Mouse (Mus musculus): ENCODE results near the gene Syt14. TPM values are rescaled to one million over a fixed set of nuclear protein-coding genes. Genes with fewer than 3 reads are reported as not detected.

Syt14 gene
- polyA plus RNA-seq, 1 experiment from 2014 or later: 7.8 TPM

DNA sequence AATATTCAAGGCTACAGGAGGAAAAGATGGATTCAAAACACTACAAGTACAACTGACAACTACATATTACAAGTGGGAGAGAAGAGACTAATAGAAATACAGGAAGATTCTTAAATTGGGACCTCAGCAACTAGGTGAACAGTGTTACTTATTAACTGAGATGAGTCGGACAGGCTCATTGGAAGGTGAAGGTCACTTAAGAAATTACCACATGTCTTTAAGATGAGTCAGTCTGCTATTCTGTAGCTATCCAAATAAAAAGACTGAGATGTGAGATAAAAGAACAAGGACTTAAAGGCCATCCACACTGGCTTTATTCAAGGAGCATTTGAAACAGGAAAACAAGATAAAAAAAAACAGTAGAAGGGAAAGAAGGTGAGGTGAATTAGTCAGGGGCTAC lies 11.3 kb downstream of the Syt14 start:
- H3K36me3 ChIP-seq: 0 out of 2 replicates have a peak, but pooled peaks cover 5% of the 10 kb centered on the region
- ATAC-seq (ENCODE audit: low FRiP score): no peak
- no peak overlapping the region for H3K9ac ChIP-seq
- H3K27me3 ChIP-seq: no peaks in the 10 kb centered on the region
- WGBS: 92% methylated on average over 1 of the region's 1 CpGs
- no peak overlapping the region for H3K27ac ChIP-seq
- H3K4me3 ChIP-seq: no peak overlapping the region
- H3K4me2 ChIP-seq: no peak overlapping the region
- H3K9me3 ChIP-seq: no peaks in the 10 kb centered on the region
- H3K4me1 ChIP-seq (replicated peaks): no peaks in the 10 kb centered on the region

DNA sequence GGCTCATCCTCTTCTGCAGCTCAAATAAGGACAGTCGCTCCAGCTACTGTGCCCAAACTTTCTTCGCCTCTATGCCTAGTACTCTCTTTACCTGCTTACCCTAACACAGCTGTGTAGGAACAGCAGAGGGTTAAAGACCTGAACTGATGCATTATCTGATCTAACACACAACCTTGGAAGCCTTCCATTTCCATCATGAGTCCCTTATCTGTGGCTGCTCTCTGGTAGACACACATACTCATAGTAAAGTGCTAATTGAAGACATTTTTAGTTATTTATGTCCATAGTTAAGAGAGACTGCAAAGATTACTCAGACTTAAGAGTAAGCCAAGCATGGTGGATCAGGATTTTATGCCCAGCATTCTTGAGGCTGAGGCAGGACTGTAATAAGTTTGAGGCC lies 23.2 kb downstream of the Syt14 start:
- no peak overlapping the region for H3K9ac ChIP-seq
- 0 out of 2 replicates have a peak, but pooled peaks cover 4% of the 10 kb centered on the region for H3K4me1 ChIP-seq (replicated peaks)
- no peak for ATAC-seq (ENCODE audit: low FRiP score)
- H3K4me3 ChIP-seq: no peak overlapping the region
- no peak overlapping the region for H3K27ac ChIP-seq
- no peaks in the 10 kb centered on the region for H3K9me3 ChIP-seq
- no peaks in the 10 kb centered on the region for H3K27me3 ChIP-seq
- no peaks in the 10 kb centered on the region for H3K36me3 ChIP-seq
- 97% methylated on average over 2 of the region's 2 CpGs for WGBS
- no peak overlapping the region for H3K4me2 ChIP-seq

DNA sequence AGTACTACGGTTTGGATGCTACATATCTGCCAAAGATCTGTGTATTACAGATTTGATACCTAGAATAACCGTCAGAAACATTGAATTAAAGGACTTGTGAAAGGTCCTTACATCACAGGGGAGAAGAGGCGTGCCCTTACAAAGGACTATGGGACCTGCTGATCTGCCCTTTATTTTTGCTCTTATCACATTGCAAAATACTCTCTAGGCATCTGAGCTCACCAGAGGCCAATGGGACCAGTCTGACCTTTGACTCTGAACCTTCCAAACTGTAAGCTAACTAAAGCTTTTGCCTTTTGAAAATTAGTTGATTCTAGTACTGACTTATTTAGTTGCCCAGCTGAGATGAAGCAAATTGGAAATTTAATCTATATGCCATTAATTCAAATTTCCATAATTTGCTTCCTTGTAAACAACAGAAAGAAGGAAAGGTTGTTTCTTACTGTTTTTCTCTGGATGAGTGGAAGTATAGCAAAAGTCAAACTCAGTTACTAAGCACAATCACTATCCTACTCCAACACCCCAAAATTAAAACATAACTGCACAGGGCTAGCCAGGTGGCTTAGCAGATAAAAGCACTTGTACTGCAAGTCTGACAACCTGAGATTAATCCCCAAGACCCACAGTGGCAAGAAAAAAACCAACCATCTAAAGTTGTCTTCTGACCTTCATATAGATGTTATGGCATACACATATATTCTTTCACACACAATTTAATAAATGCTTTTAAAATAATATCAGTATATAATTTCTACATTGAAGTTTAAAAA lies 24.4 kb downstream of the Syt14 start:
- WGBS: 90% methylated on average over 3 of the region's 3 CpGs
- Histone ChIP-seq H3K4me1 (replicated peaks) (0 out of 2 replicates have a peak, but pooled peaks cover 4% of the 10 kb centered on the region), H3K27me3 (no peaks in the 10 kb centered on the region), H3K27ac (no peak overlapping the region), H3K9ac (no peak overlapping the region), H3K36me3 (no peaks in the 10 kb centered on the region), H3K4me3 (no peak overlapping the region), H3K9me3 (no peaks in the 10 kb centered on the region), H3K4me2 (no peak overlapping the region)
- no peak for ATAC-seq (ENCODE audit: low FRiP score)

GRCm38 (mm10) chr1:193004581-193004980 lies 31.0 kb downstream of the Syt14 start:
- Histone ChIP-seq H3K4me2 (no peak overlapping the region), H3K4me1 (replicated peaks) (0 out of 2 replicates have a peak, but pooled peaks cover 4% of the 10 kb centered on the region), H3K27me3 (no peaks in the 10 kb centered on the region), H3K9me3 (no peaks in the 10 kb centered on the region), H3K4me3 (no peak overlapping the region), H3K36me3 (no peaks in the 10 kb centered on the region), H3K9ac (no peak overlapping the region), H3K27ac (no peak overlapping the region)
- no peak for ATAC-seq (ENCODE audit: low FRiP score)
- WGBS: 81% methylated on average over 1 of the region's 1 CpGs

DNA sequence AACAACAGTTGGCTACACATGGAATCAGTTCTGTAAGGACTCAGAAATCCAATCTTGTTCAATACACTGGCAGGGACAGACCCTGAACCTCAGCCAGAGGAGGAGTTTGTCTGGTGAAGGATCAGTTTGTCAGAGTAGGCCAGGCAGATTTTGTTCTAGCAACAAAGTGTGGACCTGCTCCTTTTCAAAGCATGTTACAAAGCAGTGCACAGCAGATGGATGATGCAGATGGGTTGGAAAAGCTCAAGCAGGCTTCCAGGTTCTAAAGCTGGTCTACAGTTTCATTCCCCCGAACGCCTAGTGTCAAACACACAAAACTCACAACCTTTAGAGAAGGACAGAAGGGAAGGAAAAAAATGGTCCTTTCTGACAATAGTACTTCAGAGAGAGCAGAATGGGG lies 31.6 kb downstream of the Syt14 start:
- Histone ChIP-seq H3K27ac (no peak overlapping the region), H3K4me2 (no peak overlapping the region), H3K9ac (no peak overlapping the region), H3K4me3 (no peak overlapping the region), H3K9me3 (no peaks in the 10 kb centered on the region), H3K4me1 (replicated peaks) (0 out of 2 replicates have a peak, but pooled peaks cover 4% of the 10 kb centered on the region), H3K36me3 (no peaks in the 10 kb centered on the region), H3K27me3 (no peaks in the 10 kb centered on the region)
- ATAC-seq (ENCODE audit: low FRiP score): no peak
- 98% methylated on average over 2 of the region's 2 CpGs for WGBS

DNA sequence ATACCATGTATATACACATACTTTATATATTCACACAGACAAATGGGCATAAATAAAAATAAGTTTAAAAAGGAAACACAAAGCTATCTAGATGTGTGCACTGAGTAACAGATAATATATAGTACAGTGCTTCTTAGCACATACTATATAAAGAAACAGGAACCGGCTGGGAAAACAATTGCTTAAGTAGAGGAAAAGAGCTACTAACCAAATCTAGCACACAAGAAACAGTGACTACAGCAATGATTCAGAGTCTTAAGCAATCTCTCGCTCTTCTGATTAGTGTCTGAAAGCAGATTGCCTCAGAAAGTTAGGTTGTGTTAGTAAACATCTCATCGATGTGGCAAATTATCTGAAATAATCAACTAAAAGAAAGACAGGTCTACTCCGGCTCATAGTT lies 33.3 kb downstream of the Syt14 start:
- Histone ChIP-seq H3K27ac (no peak overlapping the region), H3K4me3 (no peak overlapping the region), H3K36me3 (no peaks in the 10 kb centered on the region), H3K9ac (no peak overlapping the region), H3K9me3 (no peaks in the 10 kb centered on the region), H3K4me2 (no peak overlapping the region), H3K4me1 (replicated peaks) (no peaks in the 10 kb centered on the region), H3K27me3 (no peaks in the 10 kb centered on the region)
- 92% methylated on average over 4 of the region's 4 CpGs for WGBS
- ATAC-seq (ENCODE audit: low FRiP score): no peak

DNA sequence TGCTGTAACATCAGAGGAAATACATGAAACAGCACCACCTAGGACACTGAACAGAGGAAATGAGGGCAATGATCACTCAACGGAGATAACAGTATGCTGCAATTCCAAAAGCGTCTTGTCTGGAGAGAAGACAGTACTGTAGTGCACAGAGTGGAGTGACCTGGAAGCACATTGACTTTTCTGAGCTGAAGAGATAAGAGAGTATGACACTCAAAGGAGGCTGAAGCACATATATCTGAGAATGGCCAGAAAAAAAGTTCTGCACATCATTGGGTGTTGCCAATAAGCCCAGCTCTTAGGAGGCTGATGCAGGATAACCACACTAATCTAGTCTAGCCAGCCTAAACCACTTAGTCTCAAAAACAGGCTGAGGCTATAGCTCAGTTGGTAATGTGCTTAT lies 34.0 kb downstream of the Syt14 start:
- 86% methylated on average over 2 of the region's 2 CpGs for WGBS
- H3K9me3 ChIP-seq: no peaks in the 10 kb centered on the region
- no peaks in the 10 kb centered on the region for H3K4me1 ChIP-seq (replicated peaks)
- ATAC-seq (ENCODE audit: low FRiP score): no peak
- H3K4me3 ChIP-seq: no peak overlapping the region
- no peaks in the 10 kb centered on the region for H3K27me3 ChIP-seq
- no peak overlapping the region for H3K9ac ChIP-seq
- H3K36me3 ChIP-seq: no peaks in the 10 kb centered on the region
- no peak overlapping the region for H3K27ac ChIP-seq
- H3K4me2 ChIP-seq: no peak overlapping the region

- no peaks in the 10 kb centered on the region for H3K36me3 ChIP-seq
- H3K27ac ChIP-seq: no peak overlapping the region
- no peaks in the 10 kb centered on the region for H3K27me3 ChIP-seq
- no peak for ATAC-seq (ENCODE audit: low FRiP score)
- no peak overlapping the region for H3K4me3 ChIP-seq
- no peak overlapping the region for H3K4me2 ChIP-seq
- H3K9me3 ChIP-seq: no peaks in the 10 kb centered on the region
- H3K9ac ChIP-seq: no peak overlapping the region
- H3K4me1 ChIP-seq (replicated peaks): no peaks in the 10 kb centered on the region
These were observed 34.7 kb downstream of the Syt14 start for GRCm38 (mm10) chr1:193000908-193001307.

DNA sequence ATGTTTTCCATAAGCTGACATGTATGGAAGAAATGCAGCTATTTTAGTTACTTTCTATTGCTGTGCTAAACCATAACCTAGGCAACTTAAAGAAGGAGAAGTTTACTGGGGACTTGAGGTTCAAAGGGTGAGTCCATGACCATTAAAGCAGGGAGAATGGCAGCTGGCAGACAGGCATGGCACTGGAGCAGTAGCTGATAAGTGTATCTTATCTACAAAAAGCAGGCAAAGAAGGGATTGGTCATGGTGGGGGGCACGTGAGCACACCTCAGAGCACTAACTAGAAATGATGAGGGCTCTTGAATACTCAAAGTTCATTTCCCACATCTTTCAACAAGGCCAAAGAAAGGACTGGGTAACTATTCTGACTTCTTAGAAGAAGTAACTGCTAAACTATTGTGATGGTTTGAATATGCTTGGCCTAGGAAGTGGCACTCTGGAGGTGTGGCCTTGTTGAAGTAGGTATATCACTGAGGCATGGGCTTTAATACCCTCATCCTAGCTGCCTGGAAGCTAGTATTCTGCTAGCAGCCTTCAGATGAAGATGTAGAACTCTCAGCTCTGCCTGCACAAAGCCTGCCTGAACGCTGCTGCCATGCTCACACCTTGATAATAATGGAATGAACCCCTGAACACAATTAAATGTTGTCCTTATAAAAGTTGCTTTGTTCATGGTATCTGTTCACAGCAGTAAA lies 41.2 kb downstream of the Syt14 start:
- Histone ChIP-seq H3K27ac (no peak overlapping the region), H3K36me3 (no peaks in the 10 kb centered on the region), H3K9me3 (no peaks in the 10 kb centered on the region), H3K4me3 (no peak overlapping the region), H3K9ac (no peak overlapping the region), H3K27me3 (no peaks in the 10 kb centered on the region), H3K4me1 (replicated peaks) (no peaks in the 10 kb centered on the region), H3K4me2 (no peak overlapping the region)
- 88% methylated on average over 2 of the region's 2 CpGs for WGBS
- no peak for ATAC-seq (ENCODE audit: low FRiP score)

- no peaks in the 10 kb centered on the region for H3K9me3 ChIP-seq
- H3K4me2 ChIP-seq: no peak overlapping the region
- H3K27ac ChIP-seq: no peak overlapping the region
- ATAC-seq (ENCODE audit: low FRiP score): no peak
- no peak overlapping the region for H3K4me3 ChIP-seq
- no peaks in the 10 kb centered on the region for H3K27me3 ChIP-seq
- no peaks in the 10 kb centered on the region for H3K36me3 ChIP-seq
- no peaks in the 10 kb centered on the region for H3K4me1 ChIP-seq (replicated peaks)
- H3K9ac ChIP-seq: no peak overlapping the region
These were observed 42.1 kb downstream of the Syt14 start for GRCm38 (mm10) chr1:192993491-192993890.

GRCm38 (mm10) chr1:192987203-192987602 lies 48.4 kb downstream of the Syt14 start:
- WGBS: 95% methylated on average over 3 of the region's 3 CpGs
- Histone ChIP-seq H3K4me2 (no peak overlapping the region), H3K9me3 (no peaks in the 10 kb centered on the region), H3K27me3 (no peaks in the 10 kb centered on the region), H3K27ac (no peak overlapping the region), H3K4me1 (replicated peaks) (no peaks in the 10 kb centered on the region), H3K9ac (no peak overlapping the region), H3K4me3 (no peak overlapping the region), H3K36me3 (no peaks in the 10 kb centered on the region)
- ATAC-seq (ENCODE audit: low FRiP score): no peak

- H3K27me3 ChIP-seq: no peaks in the 10 kb centered on the region
- no peak overlapping the region for H3K4me2 ChIP-seq
- H3K9me3 ChIP-seq: no peaks in the 10 kb centered on the region
- H3K36me3 ChIP-seq: no peaks in the 10 kb centered on the region
- H3K4me1 ChIP-seq (replicated peaks): no peaks in the 10 kb centered on the region
- no peak overlapping the region for H3K4me3 ChIP-seq
- H3K27ac ChIP-seq: no peak overlapping the region
- WGBS: 95% methylated on average over 3 of the region's 3 CpGs
- H3K9ac ChIP-seq: no peak overlapping the region
- ATAC-seq (ENCODE audit: low FRiP score): no peak
These were observed 49.1 kb downstream of the Syt14 start for GRCm38 (mm10) chr1:192986481-192986880.

- no peak for ATAC-seq (ENCODE audit: low FRiP score)
- WGBS: 85% methylated on average over 4 of the region's 4 CpGs
- peaks cover 6% of the 10 kb centered on the region for H3K36me3 ChIP-seq
These were observed 51.2 kb downstream of the Syt14 start for GRCm38 (mm10) chr1:192984333-192984732.

More at GRCm38 (mm10) chr1:192984333-192984732, 51.2 kb downstream of the Syt14 start:
- Histone ChIP-seq H3K27me3 (no peaks in the 10 kb centered on the region), H3K9me3 (no peaks in the 10 kb centered on the region), H3K27ac (no peak overlapping the region), H3K4me1 (replicated peaks) (no peaks in the 10 kb centered on the region), H3K4me3 (no peak overlapping the region), H3K4me2 (no peak overlapping the region), H3K9ac (no peak overlapping the region)
